In the genomic region with DNA sequence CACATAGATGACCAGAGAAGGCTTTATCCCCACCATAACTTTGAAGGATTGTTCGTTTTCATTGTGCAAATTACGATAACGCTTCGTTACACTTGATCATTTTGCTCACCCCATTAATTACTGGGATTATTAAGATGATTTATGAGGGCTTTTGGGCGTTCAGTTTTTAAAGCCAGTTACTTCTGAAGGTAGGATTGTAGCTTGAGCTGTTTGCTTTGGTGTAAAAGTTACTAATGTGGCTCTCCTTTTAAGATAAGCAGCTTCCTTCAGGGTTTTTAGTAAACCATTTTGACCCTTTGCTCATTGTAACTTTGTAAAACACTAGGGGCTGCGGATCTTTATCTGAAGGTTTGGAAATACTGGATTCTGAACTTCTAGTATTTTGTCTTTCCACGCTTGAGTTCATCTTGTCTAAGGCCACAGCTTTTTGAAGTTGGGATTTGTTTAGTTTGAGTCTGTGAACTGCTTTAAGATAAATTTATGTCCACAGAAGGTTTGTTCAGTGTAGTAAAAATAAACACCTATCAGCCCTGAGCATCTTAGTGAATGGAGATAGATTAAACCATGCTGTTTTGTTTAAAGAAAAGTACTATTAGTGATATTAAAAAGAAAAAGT, we compare ENCODE assay signal across 7 mouse cellular contexts. TPM values are rescaled to one million over a fixed set of nuclear protein-coding genes. Genes with fewer than 3 reads are reported as not detected.
DNase-seq lines count a peak whose midpoint lies in the region; ATAC-seq lines count a peak whose summit lies in the region.

No protein-coding gene starts in this region.

- WGBS in forebrain, embryonic 11.5 days = 7% methylated on average over 7 of the region's 7 CpGs
- 3% methylated on average over 7 of the region's 7 CpGs for WGBS in limb, embryonic 12.5 days
- 1% methylated on average over 7 of the region's 7 CpGs for WGBS in stomach, embryonic 14.5 days

- peak overlapping the region; percentile 97 for H3K4me3 ChIP-seq in megakaryocyte, embryonic 14.5 days (replicated peaks)
- H3K4me3 ChIP-seq in forebrain, embryonic 11.5 days (ENCODE audit: low read depth, low read length) = peak overlapping the region; percentile 95
- H3K4me3 ChIP-seq in limb, embryonic 12.5 days (replicated peaks) = peak overlapping the region; percentile 65
- H3K4me3 ChIP-seq in stomach, embryonic 14.5 days (ENCODE audit: low read depth, low read length) = peak overlapping the region; percentile 85

- peaks cover 14% of the 10 kb centered on the region for H3K36me3 ChIP-seq in megakaryocyte, embryonic 14.5 days (replicated peaks; ENCODE audit: low read length)
- no peaks in the 10 kb centered on the region for H3K36me3 ChIP-seq in forebrain, embryonic 11.5 days (ENCODE audit: control insufficient read depth, insufficient read depth, low read length)
- peaks cover 5% of the 10 kb centered on the region; the same call in 1 of the 2 replicates for H3K36me3 ChIP-seq in limb, embryonic 12.5 days
- no peaks in the 10 kb centered on the region; the same call in none of the 2 replicates for H3K36me3 ChIP-seq in stomach, embryonic 14.5 days (ENCODE audit: control insufficient read depth, insufficient read depth, low read length)

- H3K4me1 ChIP-seq in megakaryocyte, embryonic 14.5 days = peaks cover 57% of the 10 kb centered on the region
- H3K4me1 ChIP-seq in forebrain, embryonic 11.5 days (replicated peaks; ENCODE audit: control insufficient read depth, insufficient read depth, low read length) = peaks cover 4% of the 10 kb centered on the region; the same call in 1 of the 2 replicates
- peaks cover 31% of the 10 kb centered on the region for H3K4me1 ChIP-seq in limb, embryonic 12.5 days (replicated peaks)
- H3K4me1 ChIP-seq in stomach, embryonic 14.5 days (ENCODE audit: control insufficient read depth, insufficient read depth, low read length) = peaks cover 22% of the 10 kb centered on the region

- no peaks in the 10 kb centered on the region for H3K27me3 ChIP-seq in megakaryocyte, embryonic 14.5 days (replicated peaks)
- H3K27me3 ChIP-seq in forebrain, embryonic 11.5 days (ENCODE audit: control insufficient read depth, insufficient read depth, low read length) = no peaks in the 10 kb centered on the region
- no peaks in the 10 kb centered on the region for H3K27me3 ChIP-seq in limb, embryonic 12.5 days
- H3K27me3 ChIP-seq in stomach, embryonic 14.5 days (ENCODE audit: control insufficient read depth, insufficient read depth, low read length) = no peaks in the 10 kb centered on the region

- no peak for ATAC-seq in megakaryocyte, adult 5-6 weeks (ENCODE audit: poor library complexity, severe bottlenecking)
- ATAC-seq in forebrain, embryonic 11.5 days (replicated peaks; ENCODE audit: low FRiP score) = no peak
- no peak for ATAC-seq in limb, embryonic 12.5 days (ENCODE audit: insufficient number of reproducible peaks, insufficient read depth, low FRiP score, low TSS enrichment, low read depth)
- ATAC-seq in stomach, embryonic 14.5 days (ENCODE audit: insufficient number of reproducible peaks, insufficient read depth, low FRiP score, low read depth) = no peak

- DNase-seq in forebrain, embryonic 11.5 days (ENCODE audit: low spot score) = no peak
- DNase-seq in left cerebral cortex, postnatal 10 days (ENCODE audit: extremely low spot score in 1 of 2, low spot score in 2 of 2) = no peak
- DNase-seq in right cerebral cortex, adult 2 months (ENCODE audit: low spot score in 2 of 2) = no peak

- peak overlapping the region; percentile 99 for H3K9ac ChIP-seq in forebrain, embryonic 11.5 days (ENCODE audit: low read length)
- H3K9ac ChIP-seq in limb, embryonic 12.5 days (replicated peaks) = peak overlapping the region; percentile 98
- H3K9ac ChIP-seq in stomach, embryonic 14.5 days (replicated peaks; ENCODE audit: low read depth, low read length) = peak overlapping the region; percentile 91

- H3K4me2 ChIP-seq in forebrain, embryonic 11.5 days (ENCODE audit: low read depth, low read length, severe bottlenecking) = peak overlapping the region; percentile 80
- H3K4me2 ChIP-seq in limb, embryonic 12.5 days = peak overlapping the region; percentile 63
- peak overlapping the region; percentile 78 for H3K4me2 ChIP-seq in stomach, embryonic 14.5 days (replicated peaks; ENCODE audit: low read depth, low read length)

- intact Hi-C loops in left cerebral cortex, postnatal 10 days (cut with DNase I) = no loop called here

- H3K9me3 ChIP-seq in megakaryocyte, embryonic 14.5 days = no peaks in the 10 kb centered on the region
- H3K9me3 ChIP-seq in forebrain, embryonic 11.5 days (ENCODE audit: control insufficient read depth, low read length) = no peaks in the 10 kb centered on the region
- H3K9me3 ChIP-seq in limb, embryonic 12.5 days = no peaks in the 10 kb centered on the region
- H3K9me3 ChIP-seq in stomach, embryonic 14.5 days (ENCODE audit: control insufficient read depth, low read depth, low read length) = no peaks in the 10 kb centered on the region

- peak overlapping the region; percentile 96; the same call in 1 of the 2 replicates for H3K27ac ChIP-seq in forebrain, embryonic 11.5 days (ENCODE audit: low read depth, low read length)
- H3K27ac ChIP-seq in limb, embryonic 12.5 days = peak overlapping the region; percentile 97; the same call in 1 of the 2 replicates
- peak overlapping the region; percentile 91; the same call in 1 of the 2 replicates for H3K27ac ChIP-seq in stomach, embryonic 14.5 days (ENCODE audit: low read length)

RNA-seq across cellular contexts. Expression of gene Pum1, which starts 1.4 kb away (rescaled TPM):
- 6.7 and 7.0 TPM in 2 replicates for polyA plus RNA-seq in megakaryocyte, embryonic 14.5 days (2012; ENCODE audit: insufficient read depth, low replicate concordance)
- 37.2 and 37.5 TPM in 2 replicates for total RNA-seq in megakaryocyte, adult 5-6 weeks (2015)
- 31.4 and 32.1 TPM in 2 replicates for total RNA-seq in megakaryocyte, adult 5-6 weeks (2017)
- 122 and 131 TPM in 2 replicates for polyA plus RNA-seq in forebrain, embryonic 11.5 days (2014; fragmentation: Nextera tagmentation; extraction: Ambion mirVana)
- polyA plus RNA-seq in limb, embryonic 12.5 days (2016; fragmentation: Nextera tagmentation; extraction: Ambion mirVana) = 123 and 124 TPM in 2 replicates
- polyA plus RNA-seq in stomach, embryonic 14.5 days (2014; fragmentation: Nextera tagmentation; extraction: Ambion mirVana) = 106 and 110 TPM in 2 replicates
- total RNA-seq in left cerebral cortex, postnatal 10 days (2021) = 100 to 1,000 TPM; 107 to 113 TPM

Comparison
In these comparisons a context has a peak if more than half of its experiments do, and no peak if none do; other contexts are left out.
1. RNA of gene Pum1, which starts 1.4 kb away (polyA plus RNA-seq): 122 to 131 TPM in forebrain, embryonic 11.5 days, 123 to 124 TPM in limb, embryonic 12.5 days and 106 to 110 TPM in stomach, embryonic 14.5 days; 6.7 to 7.0 TPM in megakaryocyte, embryonic 14.5 days; every median in the first group is over 10 times any median in the second.
2. Peak in every context shown above with its lines, with median percentiles within 50 percentile points of each other: H3K4me3 ChIP-seq, H3K27ac ChIP-seq, H3K4me2 ChIP-seq and H3K9ac ChIP-seq.